Mouse (Mus musculus) G1E (cell line): ENCODE data around the gene Lmtk3. TPM values are rescaled to one million over a fixed set of nuclear protein-coding genes. Genes with fewer than 3 reads are reported as not detected.
A peak's percentile ranks its signal among the peaks of the same experiment; 100 is the strongest.

Source experiments
- ATAC-seq: 2 replicates; pipeline ENCODE4 v1.8.0; 2016; ENCODE audit warnings: mild to moderate bottlenecking; ENCODE audit not compliant: insufficient number of reproducible peaks, poor library complexity, low FRiP score, severe bottlenecking; ENCODE audit errors: extremely low read depth
- DNase-seq: peaks from one replicate; pipeline ENCODE4 v3.0.0; 2012; ENCODE audit warnings: low spot score
- H3K27me3 ChIP-seq: 2 replicates; pipeline ENCODE4 v1.6.1; 2012; ENCODE audit warnings: mild to moderate bottlenecking, low read length, inconsistent platforms; ENCODE audit not compliant: insufficient read depth
- H3K36me3 ChIP-seq: replicated peaks from 2 replicates; pipeline ENCODE3; 2012; ENCODE audit warnings: mild to moderate bottlenecking, inconsistent platforms
- H3K4me1 ChIP-seq: 2 replicates; pipeline ENCODE4 v1.6.1; 2012; ENCODE audit warnings: low read depth, low read length, inconsistent platforms, mixed read lengths; ENCODE audit not compliant: insufficient read depth
- H3K4me3 ChIP-seq: 2 replicates; pipeline ENCODE4 v1.5.1; 2012; ENCODE audit warnings: low read depth, mild to moderate bottlenecking, inconsistent platforms, low read length, moderate library complexity, mixed read lengths
- H3K9me3 ChIP-seq: replicated peaks from 2 replicates; pipeline ENCODE4 v1.6.1; 2012; ENCODE audit warnings: inconsistent platforms
- CTCF ChIP-seq: IDR thresholded peaks from 2 replicates; pipeline ENCODE4 v1.5.1; 2012; ENCODE audit warnings: low read depth, low read length, inconsistent platforms, mixed read lengths
- GATA1 ChIP-seq: IDR thresholded peaks from 2 replicates; pipeline ENCODE4 v1.6.1; 2012; ENCODE audit warnings: borderline replicate concordance, low read length, inconsistent platforms, mixed read lengths
- GATA2 ChIP-seq: IDR thresholded peaks from 2 replicates; pipeline ENCODE4 v1.6.1; 2012; ENCODE audit warnings: low read depth, low read length, inconsistent platforms, borderline replicate concordance
- POLR2AphosphoS5 ChIP-seq: IDR thresholded peaks from 2 replicates; pipeline ENCODE4 v1.6.1; 2012; ENCODE audit warnings: low read depth, low read length, inconsistent platforms; ENCODE audit not compliant: insufficient replicate concordance
- TAL1 ChIP-seq: conservative IDR thresholded peaks from 2 replicates; pipeline ENCODE4 v1.6.1; 2012; ENCODE audit warnings: low read depth, low read length, inconsistent platforms, mixed read lengths
- polyA plus RNA-seq: library from polyadenylated mRNA; stranded (reverse); fragments of >175 nt; gene quantifications from 2 replicates; pipeline ENCODE4 v1.2.3, GENCODE M21; 2012
- total RNA-seq, 2 experiments: library from RNA; stranded (forward) in 1 of 2; stranded (reverse) in 1 of 2; fragments of 200-1000 nt in 1 of 2; fragments of >200 nt in 1 of 2; fragmentation: Nextera tagmentation in 1 of 2; gene quantifications; 2 replicates each; pipeline ENCODE4 v1.2.3; 2014 to 2017

Lmtk3 gene
- total and polyA plus RNA-seq, 3 experiments, result 0.03 to 1.1 TPM; not detected in 1

- ATAC-seq, result no peak
- peaks cover 30% of the 10 kb centered on the region for H3K4me1 ChIP-seq
- no peak for DNase-seq
- no peaks in the 10 kb centered on the region for H3K36me3 ChIP-seq
- no peak for TF ChIP-seq GATA1
- no peak for TF ChIP-seq CTCF
- no peak for TF ChIP-seq POLR2AphosphoS5
- TF ChIP-seq TAL1, result no peak
- TF ChIP-seq GATA2, result no peak
- H3K4me3 ChIP-seq, result no peak overlapping the region
- peaks cover 34% of the 10 kb centered on the region for H3K27me3 ChIP-seq
- H3K9me3 ChIP-seq, result no peaks in the 10 kb centered on the region
Measured at GRCm38 (mm10) chr7:45800546-45801204, 17.1 kb downstream of the Lmtk3 start.

GRCm38 (mm10) chr7:45801348-45801747 lies 17.8 kb downstream of the Lmtk3 start:
- peak; percentile 79 for DNase-seq
- Histone ChIP-seq H3K4me3 (no peak overlapping the region), H3K4me1 (peaks cover 32% of the 10 kb centered on the region), H3K9me3 (no peaks in the 10 kb centered on the region), H3K36me3 (peaks cover 6% of the 10 kb centered on the region), H3K27me3 (peaks cover 34% of the 10 kb centered on the region)
- ATAC-seq, result peak; percentile 54
- no peak for TF ChIP-seq GATA2
- TF ChIP-seq CTCF, result peak; percentile 90

- ATAC-seq (no peak), DNase-seq (no peak)
- H3K4me3 ChIP-seq, result no peak overlapping the region
- H3K9me3 ChIP-seq, result no peaks in the 10 kb centered on the region
- H3K4me1 ChIP-seq, result peaks cover 24% of the 10 kb centered on the region
- peaks cover 18% of the 10 kb centered on the region for H3K36me3 ChIP-seq
- H3K27me3 ChIP-seq, result peaks cover 28% of the 10 kb centered on the region
- TF ChIP-seq POLR2AphosphoS5 (no peak), GATA2 (no peak), TAL1 (no peak), GATA1 (no peak), CTCF (no peak)
Measured at GRCm38 (mm10) chr7:45802551-45802950, 19.0 kb downstream of the Lmtk3 start.

- no peaks in the 10 kb centered on the region for H3K9me3 ChIP-seq
- ATAC-seq (no peak), DNase-seq (no peak)
- no peak for TF ChIP-seq TAL1
- no peak for TF ChIP-seq GATA1
- no peak for TF ChIP-seq POLR2AphosphoS5
- TF ChIP-seq CTCF, result no peak
- peaks cover 9% of the 10 kb centered on the region for H3K27me3 ChIP-seq
- peaks cover 13% of the 10 kb centered on the region for H3K4me1 ChIP-seq
- no peak overlapping the region for H3K4me3 ChIP-seq
- H3K36me3 ChIP-seq, result peaks cover 52% of the 10 kb centered on the region
Measured at GRCm38 (mm10) chr7:45805941-45806340, 22.4 kb downstream of the Lmtk3 start.

DNA sequence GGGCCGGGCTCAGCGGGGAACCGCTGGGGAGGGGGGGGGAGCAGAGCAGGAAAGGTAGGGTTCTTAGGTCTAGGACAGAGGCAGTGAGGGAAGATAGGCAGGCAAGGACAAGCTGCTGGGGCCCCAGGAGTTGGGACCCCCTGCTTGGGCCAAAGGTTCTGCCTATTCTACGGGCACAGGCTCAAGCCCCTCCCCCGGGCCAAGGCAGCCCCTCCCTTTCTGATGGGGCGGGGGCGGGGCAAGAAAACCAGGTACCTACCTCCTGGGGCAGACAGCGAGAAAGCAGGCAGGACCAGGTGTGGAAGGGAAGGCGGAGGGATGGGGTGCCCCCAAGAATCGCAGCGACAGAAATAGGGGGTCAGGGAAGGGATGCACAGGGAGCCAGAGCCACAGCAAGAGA lies 24.9 kb downstream of the Lmtk3 start:
- Histone ChIP-seq H3K4me1 (peaks cover 29% of the 10 kb centered on the region), H3K4me3 (no peak overlapping the region), H3K27me3 (no peaks in the 10 kb centered on the region; the same call in 1 of the 2 replicates), H3K9me3 (no peaks in the 10 kb centered on the region), H3K36me3 (peaks cover 75% of the 10 kb centered on the region)
- TF ChIP-seq GATA1 (no peak), TAL1 (no peak), GATA2 (no peak), CTCF (no peak), POLR2AphosphoS5 (no peak)
- ATAC-seq, result no peak
- DNase-seq, result no peak

GRCm38 (mm10) chr7:45809276-45810075 lies 25.9 kb downstream of the Lmtk3 start:
- ATAC-seq, result no peak
- H3K9me3 ChIP-seq, result no peaks in the 10 kb centered on the region
- peaks cover 75% of the 10 kb centered on the region for H3K36me3 ChIP-seq

More at GRCm38 (mm10) chr7:45809276-45810075, 25.9 kb downstream of the Lmtk3 start:
- DNase-seq, result no peak
- no peaks in the 10 kb centered on the region for H3K27me3 ChIP-seq
- TF ChIP-seq TAL1, result no peak
- TF ChIP-seq POLR2AphosphoS5, result no peak
- no peak for TF ChIP-seq GATA1
- no peak for TF ChIP-seq GATA2
- no peak for TF ChIP-seq CTCF
- H3K4me3 ChIP-seq, result no peak overlapping the region
- H3K4me1 ChIP-seq, result peaks cover 29% of the 10 kb centered on the region
